Mouse (Mus musculus): ENCODE results near the gene Wwc2. TPM values are rescaled to one million over a fixed set of nuclear protein-coding genes. Genes with fewer than 3 reads are reported as not detected.

Wwc2 gene
- polyA plus RNA-seq, 1 experiment, result 8.7 TPM

DNA sequence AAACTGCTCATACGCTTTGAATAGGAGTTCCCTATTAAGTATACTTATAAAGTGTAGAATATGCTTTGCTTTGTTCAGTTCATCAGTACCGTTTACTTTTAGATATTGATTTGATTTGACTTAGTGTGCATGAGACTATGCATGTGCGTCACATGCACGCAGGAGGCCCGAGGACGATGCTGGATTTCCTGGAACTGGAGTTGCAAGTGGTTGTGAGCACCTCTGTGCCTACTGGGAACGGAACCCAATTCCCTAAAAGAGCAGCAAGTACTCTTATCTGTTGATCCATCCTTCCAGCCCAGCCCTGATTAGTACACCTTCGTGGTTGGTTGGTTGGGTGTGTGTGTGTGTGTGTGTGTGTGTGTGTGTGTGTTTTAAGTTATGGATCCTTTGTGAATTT is 76.6 kb downstream of the Wwc2 start:
- no peak for TF ChIP-seq POLR2A (IDR thresholded peaks at IDR 0.05; ENCODE audit: borderline replicate concordance, low read depth, low read length)
- no peak for TF ChIP-seq CTCF (IDR thresholded peaks at IDR 0.05; ENCODE audit: low read depth, low read length)
- H3K4me1 ChIP-seq (ENCODE audit: control insufficient read depth, insufficient read depth, low read length), result peaks cover 12% of the 10 kb centered on the region
- H3K4me3 ChIP-seq (ENCODE audit: insufficient read depth, low read length), result no peak overlapping the region
- H3K27ac ChIP-seq (ENCODE audit: insufficient read depth, low read depth, low read length), result no peak overlapping the region

DNA sequence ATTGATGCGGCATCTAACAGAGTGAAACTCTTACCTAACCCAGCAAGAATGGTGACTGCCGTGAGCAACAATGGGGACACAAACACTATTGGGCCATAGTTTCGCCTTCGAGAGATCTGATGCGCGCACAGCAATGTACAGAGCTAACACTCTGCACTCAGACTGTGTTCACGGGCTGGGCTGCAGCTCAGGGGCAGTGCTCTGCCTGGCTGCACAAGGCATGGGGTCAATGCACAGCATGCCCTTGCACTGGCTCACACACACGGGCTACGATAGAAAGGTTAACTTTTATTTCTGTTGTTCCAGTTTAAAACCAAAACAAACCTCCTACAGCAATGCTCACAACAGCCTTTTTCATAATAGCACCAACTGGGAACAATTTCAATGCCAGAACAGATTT is 77.1 kb downstream of the Wwc2 start:
- Histone ChIP-seq H3K4me1 (ENCODE audit: control insufficient read depth, insufficient read depth, low read length) (peaks cover 12% of the 10 kb centered on the region), H3K4me3 (ENCODE audit: insufficient read depth, low read length) (no peak overlapping the region), H3K27ac (ENCODE audit: insufficient read depth, low read depth, low read length) (no peak overlapping the region)
- TF ChIP-seq CTCF (IDR thresholded peaks at IDR 0.05; ENCODE audit: low read depth, low read length) (no peak), POLR2A (IDR thresholded peaks at IDR 0.05; ENCODE audit: borderline replicate concordance, low read depth, low read length) (no peak)

DNA sequence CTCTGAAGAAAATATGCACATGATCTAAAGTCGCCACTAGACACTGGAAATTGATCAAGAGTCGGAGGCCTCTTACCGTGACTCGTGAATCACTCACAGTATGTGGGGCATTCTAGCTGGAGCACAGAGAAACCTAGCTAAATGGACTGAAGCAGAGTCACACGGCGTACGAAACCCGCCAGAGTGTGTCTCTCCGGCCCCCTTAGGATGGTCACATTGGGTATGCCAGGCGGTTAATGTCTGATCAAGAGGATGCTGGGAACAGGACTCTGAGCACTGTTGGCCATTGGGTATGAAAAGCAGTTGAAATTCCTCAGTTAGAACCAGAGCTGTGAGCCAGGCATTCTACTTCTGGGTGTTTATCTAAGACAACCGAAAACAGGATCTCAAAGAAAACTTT is 81.0 kb downstream of the Wwc2 start:
- Histone ChIP-seq H3K4me1 (ENCODE audit: control insufficient read depth, insufficient read depth, low read length) (no peaks in the 10 kb centered on the region), H3K4me3 (ENCODE audit: insufficient read depth, low read length) (no peak overlapping the region), H3K27ac (ENCODE audit: insufficient read depth, low read depth, low read length) (no peak overlapping the region)
- TF ChIP-seq CTCF (IDR thresholded peaks at IDR 0.05; ENCODE audit: low read depth, low read length) (no peak), POLR2A (IDR thresholded peaks at IDR 0.05; ENCODE audit: borderline replicate concordance, low read depth, low read length) (no peak)

DNA sequence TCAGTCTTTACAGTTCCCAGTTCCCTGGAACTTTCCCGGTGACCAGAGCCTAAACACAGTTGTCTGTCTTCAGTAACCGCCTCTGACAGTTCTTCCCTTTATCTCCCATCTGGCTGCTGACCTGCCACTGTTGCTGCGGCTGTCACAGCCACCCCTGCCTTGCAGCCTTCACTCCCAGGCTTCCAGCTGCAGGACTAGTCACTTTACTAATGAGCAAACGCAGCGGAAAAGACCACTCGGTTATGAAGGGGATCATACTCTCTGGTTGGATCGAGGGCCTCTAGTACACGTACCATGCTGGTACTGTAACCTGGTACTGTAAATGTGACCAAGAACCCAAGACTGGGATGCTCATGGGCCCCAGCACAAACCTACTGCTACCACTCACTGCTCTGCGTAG is 83.7 kb downstream of the Wwc2 start:
- Histone ChIP-seq H3K4me3 (ENCODE audit: insufficient read depth, low read length) (no peak overlapping the region), H3K27ac (ENCODE audit: insufficient read depth, low read depth, low read length) (no peak overlapping the region), H3K4me1 (ENCODE audit: control insufficient read depth, insufficient read depth, low read length) (no peaks in the 10 kb centered on the region)
- TF ChIP-seq CTCF (IDR thresholded peaks at IDR 0.05; ENCODE audit: low read depth, low read length) (no peak), POLR2A (IDR thresholded peaks at IDR 0.05; ENCODE audit: borderline replicate concordance, low read depth, low read length) (no peak)

DNA sequence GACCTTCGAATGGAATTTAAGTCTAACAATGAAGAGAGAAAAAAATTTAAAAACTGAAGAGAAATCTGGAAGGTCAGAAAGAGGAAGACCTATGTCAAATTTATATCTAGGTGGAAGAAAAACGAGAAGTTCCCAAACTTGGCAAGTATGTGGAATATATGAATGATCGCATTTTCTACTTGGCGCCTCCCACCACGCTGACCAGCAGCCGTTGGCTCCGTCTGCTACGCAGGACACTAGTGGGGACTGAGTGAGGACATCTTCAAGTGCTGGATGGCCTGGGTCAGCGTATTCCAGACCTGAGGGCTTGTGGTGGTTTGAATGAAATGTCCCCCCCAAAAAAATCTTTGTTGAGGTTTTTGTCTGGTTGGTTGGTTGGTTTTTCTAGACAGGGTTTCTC is 84.6 kb downstream of the Wwc2 start:
- no peak overlapping the region for H3K27ac ChIP-seq (ENCODE audit: insufficient read depth, low read depth, low read length)
- no peak overlapping the region for H3K4me3 ChIP-seq (ENCODE audit: insufficient read depth, low read length)
- TF ChIP-seq CTCF (IDR thresholded peaks at IDR 0.05; ENCODE audit: low read depth, low read length) (no peak), POLR2A (IDR thresholded peaks at IDR 0.05; ENCODE audit: borderline replicate concordance, low read depth, low read length) (no peak)
- no peaks in the 10 kb centered on the region for H3K4me1 ChIP-seq (ENCODE audit: control insufficient read depth, insufficient read depth, low read length)

DNA sequence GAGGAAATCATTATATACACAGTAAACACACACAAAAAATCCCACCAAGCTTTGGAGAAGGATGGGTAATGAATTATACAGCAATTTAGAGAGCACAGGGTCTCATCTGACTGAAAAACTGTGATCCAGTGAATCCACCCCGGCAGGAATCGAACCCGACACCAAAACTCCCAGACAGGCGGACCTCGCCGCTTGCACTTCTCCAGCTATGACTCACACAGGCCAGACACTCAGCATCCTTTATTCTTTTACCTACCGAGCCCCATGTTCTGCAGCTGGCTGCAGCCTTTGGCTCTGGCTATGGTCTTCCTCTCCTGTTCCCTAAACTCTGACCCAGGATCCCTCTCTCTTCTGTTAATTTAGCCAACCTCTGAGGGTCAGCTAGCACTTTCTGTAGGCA is 85.5 kb downstream of the Wwc2 start:
- H3K4me1 ChIP-seq (ENCODE audit: control insufficient read depth, insufficient read depth, low read length), result no peaks in the 10 kb centered on the region
- TF ChIP-seq CTCF (IDR thresholded peaks at IDR 0.05; ENCODE audit: low read depth, low read length) (no peak), POLR2A (IDR thresholded peaks at IDR 0.05; ENCODE audit: borderline replicate concordance, low read depth, low read length) (no peak)

DNA sequence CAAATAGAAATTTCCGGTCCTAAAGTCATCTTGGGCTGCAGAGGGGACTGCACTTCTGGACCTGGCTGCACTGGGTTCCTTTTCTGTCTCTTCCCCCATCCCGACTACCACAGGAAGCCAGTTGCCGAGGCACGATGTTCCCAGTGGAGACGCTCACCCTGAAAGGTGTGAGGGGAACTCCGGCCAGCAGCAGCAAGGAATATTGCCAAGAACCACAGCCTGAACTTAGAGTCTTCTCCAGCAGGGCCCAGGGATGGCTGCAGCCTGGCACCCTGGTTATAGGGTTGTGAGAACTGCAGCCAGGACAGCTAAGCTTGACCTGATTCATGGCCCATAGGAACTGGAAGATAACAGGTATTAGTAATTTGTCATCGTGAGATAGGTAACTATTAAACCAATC is 86.7 kb downstream of the Wwc2 start:
- no peaks in the 10 kb centered on the region for H3K4me1 ChIP-seq (ENCODE audit: control insufficient read depth, insufficient read depth, low read length)
- H3K27ac ChIP-seq (ENCODE audit: insufficient read depth, low read depth, low read length), result no peak overlapping the region
- H3K4me3 ChIP-seq (ENCODE audit: insufficient read depth, low read length), result no peak overlapping the region
- no peak for TF ChIP-seq POLR2A (IDR thresholded peaks at IDR 0.05; ENCODE audit: borderline replicate concordance, low read depth, low read length)
- no peak for TF ChIP-seq CTCF (IDR thresholded peaks at IDR 0.05; ENCODE audit: low read depth, low read length)

More for the DNA sequence above, 85.5 kb downstream of the Wwc2 start:
- no peak overlapping the region for H3K27ac ChIP-seq (ENCODE audit: insufficient read depth, low read depth, low read length)
- H3K4me3 ChIP-seq (ENCODE audit: insufficient read depth, low read length), result no peak overlapping the region

DNA sequence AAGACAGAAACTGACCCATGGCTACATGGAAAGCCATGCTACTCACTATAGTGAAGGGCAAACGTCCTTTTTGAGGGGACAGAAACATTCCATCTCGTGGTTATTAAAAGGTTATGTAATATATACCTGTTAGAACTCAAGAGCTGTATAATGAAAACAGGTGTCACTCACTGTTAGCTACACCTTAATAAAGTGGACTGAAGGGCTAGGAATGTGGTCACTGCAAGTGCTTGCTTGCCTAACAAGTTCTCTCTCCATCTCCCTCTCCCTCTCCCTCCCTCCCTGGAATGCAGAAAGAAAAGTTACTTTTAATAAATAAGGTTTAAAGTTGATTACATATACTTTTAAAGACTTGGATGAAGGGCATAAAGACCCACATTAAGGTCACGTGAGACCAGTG is 88.0 kb downstream of the Wwc2 start:
- TF ChIP-seq POLR2A (IDR thresholded peaks at IDR 0.05; ENCODE audit: borderline replicate concordance, low read depth, low read length) (no peak), CTCF (IDR thresholded peaks at IDR 0.05; ENCODE audit: low read depth, low read length) (no peak)
- no peaks in the 10 kb centered on the region for H3K4me1 ChIP-seq (ENCODE audit: control insufficient read depth, insufficient read depth, low read length)
- H3K4me3 ChIP-seq (ENCODE audit: insufficient read depth, low read length), result no peak overlapping the region
- H3K27ac ChIP-seq (ENCODE audit: insufficient read depth, low read depth, low read length), result no peak overlapping the region

DNA sequence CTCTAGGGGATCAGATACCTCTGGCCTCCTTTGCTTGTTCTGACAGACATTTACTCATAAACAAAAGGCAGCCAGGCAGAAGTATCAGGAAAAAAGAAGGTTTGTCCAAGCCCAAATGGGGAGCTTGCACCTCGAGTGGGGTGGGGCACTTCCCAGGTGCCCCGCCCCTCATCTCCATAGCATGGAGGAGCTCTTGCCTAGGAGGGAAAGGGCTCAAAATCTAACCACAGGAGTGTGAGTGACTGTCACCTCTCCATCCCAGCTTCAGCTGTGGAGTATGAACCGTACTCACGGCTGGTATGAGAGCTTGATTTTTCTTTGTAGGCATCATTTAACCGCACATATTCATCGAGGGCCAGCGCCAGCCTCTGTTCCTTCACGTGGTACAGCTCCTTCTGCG is 90.4 kb downstream of the Wwc2 start:
- TF ChIP-seq POLR2A (IDR thresholded peaks at IDR 0.05; ENCODE audit: borderline replicate concordance, low read depth, low read length) (no peak), CTCF (IDR thresholded peaks at IDR 0.05; ENCODE audit: low read depth, low read length) (no peak)
- Histone ChIP-seq H3K27ac (ENCODE audit: insufficient read depth, low read depth, low read length) (no peak overlapping the region), H3K4me1 (ENCODE audit: control insufficient read depth, insufficient read depth, low read length) (no peaks in the 10 kb centered on the region), H3K4me3 (ENCODE audit: insufficient read depth, low read length) (no peak overlapping the region)

DNA sequence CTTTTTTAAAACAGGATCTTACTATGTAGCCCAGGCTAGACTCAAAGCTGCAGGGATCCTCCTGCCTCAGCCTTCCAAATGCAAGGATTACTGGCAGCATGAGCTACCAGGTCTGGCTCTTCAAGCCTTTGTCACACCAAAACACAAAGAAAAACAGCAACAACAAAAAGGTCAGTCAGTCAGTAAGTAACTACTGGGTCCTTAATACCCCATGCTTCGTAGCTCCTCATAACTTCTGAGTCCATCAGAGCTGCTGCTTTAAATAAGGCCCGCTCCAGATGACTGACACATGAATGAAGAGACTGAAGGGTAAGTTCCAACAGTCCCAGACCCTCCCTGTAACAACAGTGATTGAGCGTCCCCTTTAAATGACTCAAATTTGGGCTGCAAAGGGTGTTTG is 90.8 kb downstream of the Wwc2 start:
- no peak overlapping the region for H3K4me3 ChIP-seq (ENCODE audit: insufficient read depth, low read length)

DNA sequence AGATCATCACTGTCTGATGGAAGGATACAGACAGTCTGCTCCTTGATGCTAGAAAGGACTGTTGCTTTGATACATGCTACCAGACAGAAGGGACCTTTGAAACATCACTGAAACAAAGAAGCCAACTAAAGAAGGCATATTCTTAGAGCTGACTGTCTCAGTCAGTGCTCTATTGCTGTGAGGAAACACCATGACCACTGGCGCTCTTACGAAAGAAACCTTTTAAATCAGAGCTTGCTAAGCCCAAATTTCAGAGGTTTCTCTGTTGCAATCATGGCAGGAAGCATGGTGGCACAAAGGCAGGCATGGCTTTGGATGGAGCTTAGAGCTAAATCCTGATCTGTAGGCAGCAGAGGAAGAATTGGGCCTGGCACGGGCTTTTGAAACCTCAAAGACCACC is 98.3 kb downstream of the Wwc2 start:
- Histone ChIP-seq H3K27ac (ENCODE audit: insufficient read depth, low read depth, low read length) (no peak overlapping the region), H3K4me1 (ENCODE audit: control insufficient read depth, insufficient read depth, low read length) (no peaks in the 10 kb centered on the region), H3K4me3 (ENCODE audit: insufficient read depth, low read length) (no peak overlapping the region)
- no peak for TF ChIP-seq CTCF (IDR thresholded peaks at IDR 0.05; ENCODE audit: low read depth, low read length)

More for the DNA sequence above, 90.8 kb downstream of the Wwc2 start:
- no peak for TF ChIP-seq POLR2A (IDR thresholded peaks at IDR 0.05; ENCODE audit: borderline replicate concordance, low read depth, low read length)
- no peak for TF ChIP-seq CTCF (IDR thresholded peaks at IDR 0.05; ENCODE audit: low read depth, low read length)
- Histone ChIP-seq H3K27ac (ENCODE audit: insufficient read depth, low read depth, low read length) (no peak overlapping the region), H3K4me1 (ENCODE audit: control insufficient read depth, insufficient read depth, low read length) (no peaks in the 10 kb centered on the region)
